Mouse (Mus musculus) megakaryocyte-erythroid progenitor cell, adult 5 weeks (primary cell): Measurements from ENCODE around the gene Timm8a2. TPM values are rescaled to one million over a fixed set of nuclear protein-coding genes. Genes with fewer than 3 reads are reported as not detected.

Experiments used
- polyA plus RNA-seq: library from polyadenylated mRNA; stranded (reverse); fragments of >175 nt; gene quantifications from 2 replicates; pipeline ENCODE4 v1.2.3, GENCODE M21; 2012

The Timm8a2 gene
- polyA plus RNA-seq: 0.07 and 0.10 TPM in 2 replicates

GRCm38 (mm10) chr14:122034451-122034850, at the start of gene Timm8a2:
Timm8a2 (plus strand) TSS chr14:122034674.

Other genes with a start within 250 kb of the Timm8a2 start
- gene Dock9, start 236.8 kb upstream of the Timm8a2 start, polyA plus RNA-seq: 2.9 and 3.5 TPM in 2 replicates
- gene Ubac2, start 156.1 kb upstream of the Timm8a2 start, polyA plus RNA-seq: 52.6 and 55.8 TPM in 2 replicates
- gene Gpr18, start 118.9 kb upstream of the Timm8a2 start, polyA plus RNA-seq: 2.1 TPM in 2 replicates
- gene Gpr183, start 69.5 kb upstream of the Timm8a2 start, polyA plus RNA-seq: 1.7 and 2.3 TPM in 2 replicates
- 78.4 and 106 TPM in 2 replicates for gene Tm9sf2, start 72.4 kb downstream of the Timm8a2 start, polyA plus RNA-seq
- 10.1 and 11.3 TPM in 2 replicates for gene Clybl, start 147.0 kb downstream of the Timm8a2 start, polyA plus RNA-seq